Mouse (Mus musculus) kidney, adult 11 months (tissue): ENCODE data around the gene Ctnnd2.
"Not testable (repeated sequence)": the region's sequence is repeated elsewhere in the genome, so short reads cannot be mapped to it uniquely, and the experiment has no call there.

Source experiments
- DNase-seq: peaks from one replicate; pipeline ENCODE4 v3.0.0; 2022

Ctnnd2 gene

DNA sequence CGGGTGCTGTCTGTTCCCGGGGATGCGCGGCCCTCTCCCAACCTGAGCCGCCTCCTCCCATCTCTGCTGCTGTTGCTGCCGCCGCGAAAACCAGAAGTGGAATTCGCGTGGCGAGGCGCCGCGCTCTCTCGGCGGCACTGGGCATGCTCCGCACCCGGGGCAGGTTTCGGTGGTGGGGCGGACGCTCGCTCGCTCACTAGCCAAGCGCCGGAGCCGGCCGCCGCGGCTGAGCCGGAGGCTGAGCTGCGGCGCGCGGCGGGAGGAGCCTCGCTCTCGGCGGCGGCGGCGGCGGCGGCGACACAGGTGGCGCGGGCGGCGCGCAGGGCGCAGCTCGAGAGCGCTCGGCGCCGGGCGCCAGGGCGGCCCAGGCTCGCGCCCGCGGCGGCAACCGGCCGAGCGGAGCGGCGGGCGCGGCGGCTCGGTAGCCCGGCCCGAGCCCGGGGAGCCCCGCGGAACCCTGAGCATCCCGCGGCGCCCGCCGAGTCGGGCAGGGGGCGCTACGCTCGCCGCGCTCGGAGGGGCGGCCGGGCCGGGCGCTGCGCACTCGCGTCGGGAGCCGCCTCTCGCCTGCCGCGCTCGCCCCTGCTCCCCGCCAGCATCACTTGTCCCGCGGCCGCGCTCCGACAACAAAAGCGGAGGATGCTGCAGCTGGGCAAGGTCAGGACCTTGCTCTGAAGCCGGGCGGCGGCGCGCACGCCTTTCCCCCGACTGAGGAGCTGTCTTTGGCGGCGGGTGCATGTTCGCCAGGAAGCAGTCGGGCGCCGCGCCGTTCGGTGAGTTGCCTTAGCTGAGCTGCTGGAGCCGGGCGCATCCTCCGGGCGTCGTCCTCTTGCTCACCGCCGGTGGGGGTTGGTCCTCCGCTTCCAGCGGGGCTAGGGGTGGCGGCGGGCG lies at the start of gene Ctnnd2:
Gene Ctnnd2, plus strand, starts transcription at position 203 of the 891 bp plus-strand sequence.
- peak; percentile 6 for DNase-seq

DNA sequence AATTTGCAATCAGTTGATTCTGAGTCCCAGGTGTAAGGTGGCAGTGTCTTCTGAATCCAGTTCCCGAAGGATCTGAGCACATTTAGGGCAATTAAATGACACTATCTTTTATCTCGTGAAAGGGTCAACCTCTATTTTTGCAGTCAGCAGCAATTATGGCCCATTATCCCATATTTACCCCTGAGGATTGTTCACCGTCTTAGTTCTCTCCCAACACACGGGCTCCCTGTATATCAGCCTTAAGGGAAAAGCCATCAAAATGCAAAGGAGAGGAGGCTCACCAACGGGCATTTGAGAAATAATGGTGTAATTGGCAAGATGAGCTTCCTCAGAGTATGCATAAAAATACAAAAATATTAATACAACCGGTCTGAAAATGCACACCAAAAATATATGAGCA lies 41.7 kb upstream of the Ctnnd2 start:
- DNase-seq = no peak

- DNase-seq = not testable (repeated sequence)
These were observed 32.8 kb upstream of the Ctnnd2 start for GRCm38 (mm10) chr15:30139626-30140025.

GRCm38 (mm10) chr15:30145413-30145812 lies 27.0 kb upstream of the Ctnnd2 start:
- no peak for DNase-seq

- no peak for DNase-seq
These were observed 20.2 kb upstream of the Ctnnd2 start for GRCm38 (mm10) chr15:30152176-30152575.

DNA sequence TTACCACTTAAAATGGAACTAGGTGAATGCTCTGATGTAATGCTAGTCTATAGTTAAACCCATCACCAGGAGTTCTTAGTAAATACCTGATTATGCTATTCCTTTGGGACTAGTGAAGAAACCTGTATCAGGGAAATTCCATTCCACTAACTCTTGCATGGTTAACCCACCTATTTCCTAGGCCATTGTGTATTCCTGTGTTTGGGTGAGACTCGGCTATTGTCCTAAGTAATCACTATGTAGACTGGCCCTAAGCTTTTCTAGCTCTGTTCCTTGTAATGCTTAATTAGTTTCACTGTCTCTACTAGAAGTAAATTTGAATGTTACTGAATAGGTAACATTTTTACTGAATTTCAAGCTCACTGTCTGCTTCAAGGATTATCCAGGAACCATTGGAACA lies 14.4 kb upstream of the Ctnnd2 start:
- DNase-seq = no peak

DNA sequence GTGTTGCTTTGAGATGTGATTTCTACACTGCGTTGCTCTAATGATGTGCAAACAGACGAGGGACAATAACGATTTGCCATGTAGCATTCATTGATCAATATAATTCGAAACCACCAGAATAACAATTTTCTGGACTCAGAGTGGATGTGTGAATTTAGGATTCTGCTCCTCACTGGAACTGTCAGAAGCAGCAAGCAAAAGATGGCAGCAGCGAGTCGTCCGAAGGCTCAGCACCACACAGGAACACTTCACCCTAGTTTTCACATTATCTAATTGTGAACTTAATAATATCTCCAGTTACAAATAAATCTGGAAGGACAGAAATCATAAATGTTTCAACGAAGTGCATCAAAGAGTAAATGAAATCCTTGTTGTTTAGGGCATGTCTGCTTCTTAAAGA lies 2.4 kb upstream of the Ctnnd2 start:
- no peak for DNase-seq

GRCm38 (mm10) chr15:30171493-30172195 lies 749 bp upstream of the Ctnnd2 start:
- DNase-seq = no peak

GRCm38 (mm10) chr15:30173370-30173941 lies 1.1 kb downstream of the Ctnnd2 start:
- DNase-seq = no peak

DNA sequence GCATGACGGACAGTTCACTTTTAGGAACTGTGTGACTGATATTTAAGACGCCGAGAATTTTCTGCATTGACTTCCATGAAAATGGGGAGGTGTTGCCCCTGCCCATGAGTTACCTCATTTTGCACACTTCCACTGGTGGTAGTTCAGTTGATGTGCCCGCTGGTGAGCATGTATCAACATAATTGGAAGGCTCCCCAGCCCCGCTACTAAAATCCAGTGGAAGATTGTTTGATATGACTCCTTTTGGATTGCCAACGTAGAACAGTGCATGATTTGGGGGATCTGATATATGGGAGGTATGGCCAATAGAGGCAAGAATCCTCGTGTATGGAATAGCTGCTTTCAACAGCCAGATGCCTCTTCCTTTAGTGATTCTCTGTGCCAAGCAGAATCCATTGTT lies 1.9 kb downstream of the Ctnnd2 start:
- DNase-seq = no peak

GRCm38 (mm10) chr15:30184020-30184419 lies 11.6 kb downstream of the Ctnnd2 start:
- no peak for DNase-seq

DNA sequence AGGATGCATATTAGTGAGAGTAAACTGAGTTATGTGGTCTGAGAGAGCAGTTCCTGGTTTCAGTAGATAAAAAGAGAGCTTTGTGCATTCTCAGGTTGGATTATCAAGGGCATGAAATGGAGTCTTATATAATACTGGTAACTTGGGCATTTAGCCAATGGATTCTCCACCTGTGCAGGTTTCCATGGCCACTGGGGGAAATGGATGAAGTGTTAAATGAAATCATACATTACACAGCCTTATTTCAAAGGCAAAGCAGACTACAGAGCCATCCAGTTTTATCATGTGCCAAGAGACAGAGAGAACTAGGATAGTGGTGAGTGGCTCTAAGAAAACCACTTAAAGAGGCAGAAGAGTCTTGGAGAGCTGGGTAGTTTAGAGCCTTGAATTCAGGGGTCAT lies 18.5 kb downstream of the Ctnnd2 start:
- no peak for DNase-seq

- no peak for DNase-seq
These were observed 19.7 kb downstream of the Ctnnd2 start for GRCm38 (mm10) chr15:30191931-30192668.

- no peak for DNase-seq
These were observed 26.0 kb downstream of the Ctnnd2 start for GRCm38 (mm10) chr15:30198429-30198828.

DNA sequence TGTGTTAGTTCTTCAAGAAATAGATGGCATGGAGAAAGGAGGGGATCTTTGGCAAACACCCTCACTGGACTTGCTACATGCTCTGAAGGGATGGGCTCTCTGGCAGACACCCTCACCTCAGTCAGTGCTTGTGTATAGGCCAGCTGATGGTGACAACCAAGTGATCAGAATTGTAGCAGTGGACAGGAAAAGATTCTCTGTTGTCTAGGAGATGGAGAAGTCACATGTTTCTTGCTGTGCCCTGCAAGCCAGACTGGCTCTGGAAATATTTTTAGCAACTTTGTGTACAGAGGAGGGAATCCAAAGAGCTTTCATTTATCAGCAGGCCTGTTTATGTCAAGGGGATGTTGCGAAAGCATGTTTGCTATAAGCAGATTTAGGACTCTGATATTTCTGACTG lies 27.4 kb downstream of the Ctnnd2 start:
- DNase-seq = no peak

GRCm38 (mm10) chr15:30201211-30201610 lies 28.8 kb downstream of the Ctnnd2 start:
- no peak for DNase-seq

- DNase-seq = no peak
These were observed 29.2 kb downstream of the Ctnnd2 start for GRCm38 (mm10) chr15:30201617-30202016.

DNA sequence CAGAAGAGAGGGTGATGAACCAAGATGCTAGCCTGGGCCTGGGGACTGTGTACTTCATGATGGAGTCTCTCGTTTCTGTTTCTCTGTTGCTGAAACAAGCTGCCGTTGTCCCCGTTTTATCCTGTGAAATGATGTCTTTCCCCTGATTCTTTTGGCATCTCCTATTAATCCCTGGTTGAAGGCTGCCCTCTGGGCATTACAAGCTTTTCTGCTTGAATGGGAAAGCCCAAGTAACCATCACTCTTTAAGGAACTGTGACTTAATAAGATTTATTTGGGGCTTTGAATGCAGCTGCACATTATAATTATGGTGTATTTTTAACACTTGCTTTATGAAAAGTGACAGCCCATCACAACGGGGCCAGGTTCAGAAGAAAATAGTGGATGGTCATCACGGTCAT lies 40.4 kb downstream of the Ctnnd2 start:
- DNase-seq = no peak

DNA sequence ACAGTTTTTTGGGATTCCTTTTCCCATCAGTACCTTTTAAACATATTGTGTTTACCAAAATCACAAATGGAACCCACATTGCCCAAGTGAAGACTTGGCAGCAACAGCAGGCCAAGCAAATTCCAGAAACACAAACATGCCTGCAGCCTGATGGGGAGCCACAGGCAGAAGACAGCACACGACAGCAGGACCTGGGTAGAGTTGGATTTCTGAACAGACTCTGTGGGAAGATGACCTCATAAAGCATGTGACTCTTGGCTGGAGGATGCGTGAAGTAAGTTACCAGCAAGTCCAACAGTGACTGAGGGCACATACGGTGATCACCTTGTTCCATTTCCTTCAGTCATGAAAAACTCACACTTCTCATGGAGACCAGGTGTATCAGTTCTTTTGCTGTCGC lies 43.5 kb downstream of the Ctnnd2 start:
- DNase-seq = no peak

GRCm38 (mm10) chr15:30229112-30229511 lies 56.7 kb downstream of the Ctnnd2 start:
- DNase-seq = no peak

DNA sequence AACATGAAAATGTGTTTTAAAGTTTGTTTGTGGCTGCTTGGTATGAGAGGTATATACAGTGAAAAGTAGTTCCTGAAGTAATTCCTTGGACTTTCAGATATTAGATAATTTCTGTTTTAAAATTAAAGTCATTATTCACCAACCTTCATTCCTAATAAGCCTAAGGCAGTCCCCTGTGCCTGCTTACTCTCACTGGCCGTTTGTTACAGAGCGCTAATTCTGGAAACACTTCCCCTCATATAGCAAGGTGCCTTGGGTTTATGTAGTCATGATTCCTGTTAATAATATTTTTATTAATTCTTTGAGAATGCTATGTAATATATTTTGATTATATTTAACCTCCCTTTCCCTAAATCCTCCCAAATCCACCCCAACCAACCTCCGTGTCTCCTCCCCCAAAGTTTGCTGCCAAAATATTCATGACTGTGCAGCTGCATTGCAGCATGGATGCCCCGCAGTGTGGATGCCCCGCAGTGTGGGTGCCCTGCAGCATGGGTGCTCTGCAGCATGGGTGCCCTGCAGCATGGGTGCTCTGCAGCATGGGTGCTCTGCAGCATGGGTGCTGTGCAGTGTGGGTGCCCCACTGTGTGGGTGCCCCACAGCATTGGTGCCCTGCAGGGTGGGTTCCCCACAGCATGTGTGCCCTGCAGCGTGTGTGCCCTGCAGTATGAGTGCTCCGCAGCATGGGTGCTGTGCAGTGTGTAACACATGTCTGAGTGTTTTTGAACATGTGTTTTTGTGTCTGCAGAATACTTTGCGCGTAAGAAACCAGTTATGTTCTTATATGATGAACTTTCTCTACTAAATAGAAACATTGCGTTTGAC lies 63.0 kb downstream of the Ctnnd2 start:
- no peak for DNase-seq

DNA sequence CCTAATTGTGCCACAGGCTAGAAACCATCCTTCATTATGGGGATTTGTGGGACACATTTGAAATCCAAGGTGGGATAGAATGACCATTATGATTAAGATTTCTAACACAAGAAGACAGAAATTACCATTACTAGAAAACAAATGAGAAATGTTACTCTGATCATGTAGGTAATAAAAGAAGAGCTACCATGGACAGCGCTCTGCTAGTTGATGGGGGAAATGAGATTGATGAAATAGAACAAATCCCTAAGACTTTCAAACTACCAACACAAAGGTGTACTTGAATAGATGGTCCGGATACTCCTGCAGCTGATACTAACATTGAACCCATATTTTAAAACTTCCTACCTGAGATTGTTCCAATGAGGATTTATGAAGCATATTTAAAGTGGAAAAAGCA lies 68.5 kb downstream of the Ctnnd2 start:
- no peak for DNase-seq
